In genomic region chr10:71485063-71485762, GRCm38 (mm10) we compare ENCODE assay signal across 12 mouse cellular contexts.
DNase-seq lines count a peak whose midpoint lies in the region; ATAC-seq and TF ChIP-seq lines count a peak whose summit lies in the region.
"Had no signal": no experiment of that assay in that cellular context is flagged by ENCODE, and none has a peak within 500 bp of the region (broad histone marks: within the 10 kb centered on the region; RNA-seq: fewer than 3 reads in every experiment).

No protein-coding gene starts in this region.

- no peak overlapping the region for H3K4me3 ChIP-seq in limb, embryonic 14.5 days (replicated peaks; ENCODE audit: low read length)
- H3K4me3 ChIP-seq in limb, embryonic 10.5 days = no peak overlapping the region
- no peak overlapping the region for H3K4me3 ChIP-seq in forebrain, embryonic 12.5 days (replicated peaks)
- H3K4me3 ChIP-seq in hindbrain, embryonic 12.5 days = no peak overlapping the region
- H3K4me3 ChIP-seq in midbrain, embryonic 15.5 days = no peak overlapping the region
- H3K4me3 ChIP-seq: heart, embryonic 13.5 days; neural tube, embryonic 12.5 days had no signal

- no peak overlapping the region for H3K4me2 ChIP-seq in limb, embryonic 14.5 days (replicated peaks; ENCODE audit: low read depth, low read length, severe bottlenecking)
- H3K4me2 ChIP-seq in forebrain, embryonic 12.5 days = no peak overlapping the region
- H3K4me2 ChIP-seq in hindbrain, embryonic 12.5 days (replicated peaks) = no peak overlapping the region
- peak overlapping the region; percentile 28 for H3K4me2 ChIP-seq in midbrain, embryonic 15.5 days
- H3K4me2 ChIP-seq: heart, embryonic 13.5 days; neural tube, embryonic 12.5 days had no signal

- DNase-seq in limb, embryonic 14.5 days (ENCODE audit: low spot score) = peak; percentile 4
- no peak for DNase-seq in limb, embryonic 10.5 days (ENCODE audit: low spot score)
- no peak for DNase-seq in kidney, postnatal 25 days
- DNase-seq: cerebellum, adult 18-20 months; kidney, adult 8-10 months; thymus, postnatal 4 days had no signal

- H3K27ac ChIP-seq in limb, embryonic 14.5 days (replicated peaks; ENCODE audit: low read depth, low read length) = no peak overlapping the region
- no peak overlapping the region for H3K27ac ChIP-seq in limb, embryonic 10.5 days
- H3K27ac ChIP-seq in forebrain, embryonic 12.5 days = no peak overlapping the region
- H3K27ac ChIP-seq in hindbrain, embryonic 12.5 days = no peak overlapping the region
- 0 out of 2 replicates have a peak overlapping the region, but pooled peaks have one; percentile 12 for H3K27ac ChIP-seq in midbrain, embryonic 15.5 days
- H3K27ac ChIP-seq: heart, embryonic 13.5 days; neural tube, embryonic 12.5 days had no signal

- H3K9me3 ChIP-seq in limb, embryonic 14.5 days (ENCODE audit: control insufficient read depth, low read length) = no peaks in the 10 kb centered on the region
- no peaks in the 10 kb centered on the region for H3K9me3 ChIP-seq in limb, embryonic 10.5 days (replicated peaks)
- no peaks in the 10 kb centered on the region for H3K9me3 ChIP-seq in forebrain, embryonic 12.5 days
- no peaks in the 10 kb centered on the region for H3K9me3 ChIP-seq in hindbrain, embryonic 12.5 days (replicated peaks)
- no peaks in the 10 kb centered on the region for H3K9me3 ChIP-seq in midbrain, embryonic 15.5 days
- H3K9me3 ChIP-seq: heart, embryonic 13.5 days; neural tube, embryonic 12.5 days had no signal

- no peak for TF ChIP-seq POLR2A in limb, embryonic 14.5 days (IDR thresholded peaks at IDR 0.05; ENCODE audit: borderline replicate concordance, extremely low read depth, insufficient read depth, insufficient read length)

- no peaks in the 10 kb centered on the region for H3K27me3 ChIP-seq in limb, embryonic 14.5 days (ENCODE audit: control insufficient read depth, insufficient read depth, low read length)
- H3K27me3 ChIP-seq in limb, embryonic 10.5 days (ENCODE audit: low read depth, poor library complexity, severe bottlenecking) = no peaks in the 10 kb centered on the region
- no peaks in the 10 kb centered on the region for H3K27me3 ChIP-seq in forebrain, embryonic 12.5 days
- no peaks in the 10 kb centered on the region for H3K27me3 ChIP-seq in hindbrain, embryonic 12.5 days
- no peaks in the 10 kb centered on the region for H3K27me3 ChIP-seq in midbrain, embryonic 15.5 days (replicated peaks)
- H3K27me3 ChIP-seq: heart, embryonic 13.5 days; neural tube, embryonic 12.5 days had no signal

- WGBS in limb, embryonic 14.5 days = 80% methylated on average over 17 of the region's 17 CpGs
- 83% methylated on average over 17 of the region's 17 CpGs for WGBS in limb, embryonic 10.5 days
- 71% methylated on average over 17 of the region's 17 CpGs for WGBS in forebrain, embryonic 12.5 days
- WGBS in hindbrain, embryonic 12.5 days = 63% methylated on average over 17 of the region's 17 CpGs
- WGBS in midbrain, embryonic 15.5 days = 39% methylated on average over 17 of the region's 17 CpGs

- no peaks in the 10 kb centered on the region for H3K36me3 ChIP-seq in limb, embryonic 14.5 days (ENCODE audit: control insufficient read depth, insufficient read depth, low read length)
- H3K36me3 ChIP-seq in limb, embryonic 10.5 days = no peaks in the 10 kb centered on the region
- H3K36me3 ChIP-seq in forebrain, embryonic 12.5 days (replicated peaks) = no peaks in the 10 kb centered on the region
- no peaks in the 10 kb centered on the region for H3K36me3 ChIP-seq in hindbrain, embryonic 12.5 days
- no peaks in the 10 kb centered on the region for H3K36me3 ChIP-seq in midbrain, embryonic 15.5 days (replicated peaks)
- H3K36me3 ChIP-seq: heart, embryonic 13.5 days; neural tube, embryonic 12.5 days had no signal

- no peaks in the 10 kb centered on the region for H3K4me1 ChIP-seq in limb, embryonic 14.5 days (ENCODE audit: control insufficient read depth, insufficient read depth, low read length)
- H3K4me1 ChIP-seq in limb, embryonic 10.5 days = no peaks in the 10 kb centered on the region
- peaks cover 7% of the 10 kb centered on the region; the same call in 1 of the 2 replicates for H3K4me1 ChIP-seq in forebrain, embryonic 12.5 days
- no peaks in the 10 kb centered on the region for H3K4me1 ChIP-seq in hindbrain, embryonic 12.5 days
- peaks cover 11% of the 10 kb centered on the region; the same call in 1 of the 2 replicates for H3K4me1 ChIP-seq in midbrain, embryonic 15.5 days
- H3K4me1 ChIP-seq: heart, embryonic 13.5 days; neural tube, embryonic 12.5 days had no signal

- ATAC-seq in limb, embryonic 14.5 days (ENCODE audit: low FRiP score, low read depth) = no peak
- peak; percentile 44; the same call in 1 of the 2 replicates for ATAC-seq in forebrain, embryonic 12.5 days (ENCODE audit: low FRiP score)
- ATAC-seq in hindbrain, embryonic 12.5 days (ENCODE audit: low FRiP score) = 0 out of 2 replicates have a peak, but pooled peaks have one; percentile 35
- peak; percentile 90 for ATAC-seq in midbrain, embryonic 15.5 days (replicated peaks)
- ATAC-seq in megakaryocyte, adult 5-6 weeks (ENCODE audit: poor library complexity, severe bottlenecking) = no peak

- H3K9ac ChIP-seq in limb, embryonic 14.5 days (ENCODE audit: low read depth, low read length, severe bottlenecking) = no peak overlapping the region
- H3K9ac ChIP-seq in forebrain, embryonic 12.5 days = no peak overlapping the region
- H3K9ac ChIP-seq in hindbrain, embryonic 12.5 days = no peak overlapping the region
- no peak overlapping the region for H3K9ac ChIP-seq in midbrain, embryonic 15.5 days
- H3K9ac ChIP-seq: heart, embryonic 13.5 days; neural tube, embryonic 12.5 days had no signal

Comparison
In these comparisons a context has a peak if more than half of its experiments do, and no peak if none do; other contexts are left out.
1. ATAC-seq: peak in forebrain, embryonic 12.5 days (single experiment), hindbrain, embryonic 12.5 days (single experiment) and midbrain, embryonic 15.5 days (single experiment); none in limb, embryonic 14.5 days (single experiment) and megakaryocyte, adult 5-6 weeks (single experiment).